Mouse (Mus musculus) neural tube, embryonic 12.5 days (tissue): ENCODE results near the gene Thada. TPM values are rescaled to one million over a fixed set of nuclear protein-coding genes. Genes with fewer than 3 reads are reported as not detected.

Source experiments
- ATAC-seq: fragments of 200-750 bp; cut with Nextera tagmentation; 2 replicates; pipeline ENCODE4 v1.8.0; 2017; ENCODE audit warnings: low read depth, mild to moderate bottlenecking, moderate TSS enrichment, moderate library complexity; ENCODE audit not compliant: low FRiP score
- H3K27ac ChIP-seq: fragments of 300-500 bp; sonication (generic); 2 replicates; pipeline ENCODE4 v1.5.1; 2016
- H3K27me3 ChIP-seq: fragments of 300-500 bp; sonication (generic); replicated peaks from 2 replicates; pipeline ENCODE4 v1.6.1; 2016; ENCODE audit warnings: mild to moderate bottlenecking
- H3K36me3 ChIP-seq: fragments of 300-500 bp; sonication (generic); 2 replicates; pipeline ENCODE4 v1.6.1; 2016; ENCODE audit warnings: mild to moderate bottlenecking
- H3K4me1 ChIP-seq: fragments of 300-500 bp; sonication (generic); 2 replicates; pipeline ENCODE4 v1.6.1; 2016
- H3K4me2 ChIP-seq: fragments of 300-500 bp; sonication (generic); replicated peaks from 2 replicates; pipeline ENCODE4 v1.6.1; 2016; ENCODE audit warnings: mild to moderate bottlenecking
- H3K4me3 ChIP-seq: fragments of 300-500 bp; sonication (generic); 2 replicates; pipeline ENCODE4 v1.5.1; 2016
- H3K9ac ChIP-seq: fragments of 300-500 bp; sonication (generic); 2 replicates; pipeline ENCODE4 v1.6.1; 2016; ENCODE audit warnings: mild to moderate bottlenecking
- H3K9me3 ChIP-seq: fragments of 300-500 bp; sonication (generic); 2 replicates; pipeline ENCODE4 v1.6.1; 2016; ENCODE audit warnings: mild to moderate bottlenecking
- WGBS: fragments of 180-500 bp; shearing (Covaris S2); methylation state at CpG from one replicate; pipeline ENCODE4 v1.1.7; 2016; 5-methylcytosine and 5-hydroxymethylcytosine counted together
- polyA plus RNA-seq: library from polyadenylated mRNA; unstranded; fragments of >200 nt; fragmentation: Nextera tagmentation; extraction: Ambion mirVana; gene quantifications from 2 replicates; pipeline ENCODE4 v1.2.1, GENCODE M21; 2016

Thada gene
- polyA plus RNA-seq, 1 experiment from 2014 or later, result 9.2 TPM

GRCm38 (mm10) chr17:84365006-84365716 is 100.8 kb downstream of the Thada start:
- Histone ChIP-seq H3K9me3 (no peaks in the 10 kb centered on the region), H3K4me3 (no peak overlapping the region), H3K27me3 (no peaks in the 10 kb centered on the region), H3K27ac (peak overlapping the region; percentile 59), H3K4me1 (peaks cover 26% of the 10 kb centered on the region), H3K4me2 (no peak overlapping the region), H3K36me3 (no peaks in the 10 kb centered on the region), H3K9ac (no peak overlapping the region)
- no peak for ATAC-seq
- 56% methylated on average over 9 of the region's 9 CpGs for WGBS

GRCm38 (mm10) chr17:84363444-84363843 is 102.6 kb downstream of the Thada start:
- no peak for ATAC-seq
- peaks cover 29% of the 10 kb centered on the region for H3K4me1 ChIP-seq
- H3K27ac ChIP-seq, result no peak overlapping the region
- H3K4me3 ChIP-seq, result no peak overlapping the region
- no peaks in the 10 kb centered on the region; the same call in 1 of the 2 replicates for H3K36me3 ChIP-seq
- H3K9me3 ChIP-seq, result no peaks in the 10 kb centered on the region
- WGBS, result 38% methylated on average over 2 of the region's 2 CpGs
- no peak overlapping the region for H3K9ac ChIP-seq
- no peak overlapping the region for H3K4me2 ChIP-seq
- no peaks in the 10 kb centered on the region for H3K27me3 ChIP-seq

GRCm38 (mm10) chr17:84362581-84363286 is 103.3 kb downstream of the Thada start:
- H3K27me3 ChIP-seq, result no peaks in the 10 kb centered on the region
- H3K9ac ChIP-seq, result no peak overlapping the region
- peaks cover 29% of the 10 kb centered on the region for H3K4me1 ChIP-seq
- 87% methylated on average over 13 of the region's 13 CpGs for WGBS
- no peak for ATAC-seq
- no peak overlapping the region for H3K4me2 ChIP-seq
- no peak overlapping the region for H3K27ac ChIP-seq
- no peak overlapping the region for H3K4me3 ChIP-seq
- H3K9me3 ChIP-seq, result no peaks in the 10 kb centered on the region
- peaks cover 3% of the 10 kb centered on the region; the same call in 1 of the 2 replicates for H3K36me3 ChIP-seq

GRCm38 (mm10) chr17:84361006-84361405 is 105.0 kb downstream of the Thada start:
- Histone ChIP-seq H3K4me2 (no peak overlapping the region), H3K9me3 (no peaks in the 10 kb centered on the region), H3K9ac (no peak overlapping the region), H3K4me3 (no peak overlapping the region), H3K4me1 (peaks cover 28% of the 10 kb centered on the region), H3K27ac (no peak overlapping the region), H3K27me3 (no peaks in the 10 kb centered on the region), H3K36me3 (peaks cover 4% of the 10 kb centered on the region; the same call in 1 of the 2 replicates)
- 88% methylated on average over 1 of the region's 1 CpGs for WGBS
- ATAC-seq, result no peak

- Histone ChIP-seq H3K4me1 (peaks cover 20% of the 10 kb centered on the region; the same call in 1 of the 2 replicates), H3K36me3 (peaks cover 4% of the 10 kb centered on the region; the same call in 1 of the 2 replicates)
- no peak for ATAC-seq
Observed at GRCm38 (mm10) chr17:84359810-84360209, 106.2 kb downstream of the Thada start.

GRCm38 (mm10) chr17:84358951-84359644 is 106.9 kb downstream of the Thada start:
- no peak for ATAC-seq
- Histone ChIP-seq H3K4me2 (no peak overlapping the region), H3K27ac (no peak overlapping the region), H3K9me3 (no peaks in the 10 kb centered on the region), H3K4me1 (peaks cover 13% of the 10 kb centered on the region; the same call in 1 of the 2 replicates), H3K36me3 (peaks cover 4% of the 10 kb centered on the region; the same call in 1 of the 2 replicates), H3K9ac (no peak overlapping the region), H3K4me3 (no peak overlapping the region), H3K27me3 (no peaks in the 10 kb centered on the region)
- 93% methylated on average over 10 of the region's 10 CpGs for WGBS

More at GRCm38 (mm10) chr17:84359810-84360209, 106.2 kb downstream of the Thada start:
- Histone ChIP-seq H3K9ac (no peak overlapping the region), H3K9me3 (no peaks in the 10 kb centered on the region), H3K27me3 (no peaks in the 10 kb centered on the region), H3K4me2 (no peak overlapping the region), H3K27ac (no peak overlapping the region), H3K4me3 (no peak overlapping the region)
- 61% methylated on average over 7 of the region's 7 CpGs for WGBS

DNA sequence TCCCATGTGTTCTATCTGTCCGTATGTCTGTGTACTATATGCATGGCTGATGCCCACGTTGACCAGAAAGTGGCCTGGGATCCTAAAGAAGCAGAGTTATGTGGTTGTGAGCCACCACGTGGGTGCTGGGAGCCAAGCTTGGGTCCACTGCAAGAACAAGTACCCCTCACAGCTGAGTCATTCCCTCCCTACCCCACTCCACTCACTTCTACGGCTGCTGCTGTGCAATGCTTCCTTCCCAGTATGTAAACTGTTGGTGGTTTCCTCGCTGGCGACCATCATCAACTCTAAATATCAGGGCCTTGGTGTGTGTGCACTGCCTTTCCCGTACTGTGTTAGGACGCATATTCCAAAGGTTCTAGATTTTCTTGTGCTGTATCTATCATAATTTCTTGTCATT is 108.2 kb downstream of the Thada start:
- no peak for ATAC-seq
- Histone ChIP-seq H3K4me3 (no peak overlapping the region), H3K36me3 (peaks cover 4% of the 10 kb centered on the region; the same call in 1 of the 2 replicates), H3K27ac (no peak overlapping the region), H3K4me1 (0 out of 2 replicates have a peak, but pooled peaks cover 3% of the 10 kb centered on the region), H3K27me3 (no peaks in the 10 kb centered on the region), H3K4me2 (no peak overlapping the region), H3K9me3 (no peaks in the 10 kb centered on the region), H3K9ac (no peak overlapping the region)
- 91% methylated on average over 8 of the region's 8 CpGs for WGBS

GRCm38 (mm10) chr17:84356056-84356887 is 109.7 kb downstream of the Thada start:
- Histone ChIP-seq H3K9ac (no peak overlapping the region), H3K36me3 (peaks cover 4% of the 10 kb centered on the region; the same call in 1 of the 2 replicates), H3K9me3 (no peaks in the 10 kb centered on the region), H3K4me3 (no peak overlapping the region), H3K4me2 (no peak overlapping the region), H3K27ac (no peak overlapping the region), H3K27me3 (no peaks in the 10 kb centered on the region), H3K4me1 (peaks cover 9% of the 10 kb centered on the region)
- ATAC-seq, result no peak
- 62% methylated on average over 8 of the region's 8 CpGs for WGBS

DNA sequence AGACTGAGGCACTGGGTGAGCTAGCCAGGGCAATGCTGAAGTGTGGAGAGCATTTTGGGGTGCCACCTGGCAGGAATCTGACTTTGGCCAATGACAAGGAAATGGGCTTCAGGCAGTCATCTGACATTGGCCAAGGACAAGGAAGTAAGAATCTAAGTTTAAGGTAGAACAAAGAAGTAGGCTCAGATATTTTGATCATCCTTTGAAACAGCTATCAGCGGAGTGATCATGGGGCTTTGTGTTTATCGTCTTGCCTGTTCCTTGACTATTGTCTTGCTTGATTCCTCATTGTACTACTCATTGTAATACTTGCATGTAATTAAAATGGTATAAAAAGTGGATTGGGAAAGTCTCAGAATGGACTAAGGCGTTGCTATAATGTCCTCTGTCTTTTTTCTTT is 111.0 kb downstream of the Thada start:
- Histone ChIP-seq H3K4me3 (no peak overlapping the region), H3K27ac (no peak overlapping the region), H3K9ac (no peak overlapping the region), H3K36me3 (peaks cover 4% of the 10 kb centered on the region; the same call in 1 of the 2 replicates), H3K9me3 (no peaks in the 10 kb centered on the region), H3K27me3 (no peaks in the 10 kb centered on the region), H3K4me1 (peaks cover 14% of the 10 kb centered on the region), H3K4me2 (no peak overlapping the region)
- ATAC-seq, result no peak
- 94% methylated on average over 3 of the region's 3 CpGs for WGBS

DNA sequence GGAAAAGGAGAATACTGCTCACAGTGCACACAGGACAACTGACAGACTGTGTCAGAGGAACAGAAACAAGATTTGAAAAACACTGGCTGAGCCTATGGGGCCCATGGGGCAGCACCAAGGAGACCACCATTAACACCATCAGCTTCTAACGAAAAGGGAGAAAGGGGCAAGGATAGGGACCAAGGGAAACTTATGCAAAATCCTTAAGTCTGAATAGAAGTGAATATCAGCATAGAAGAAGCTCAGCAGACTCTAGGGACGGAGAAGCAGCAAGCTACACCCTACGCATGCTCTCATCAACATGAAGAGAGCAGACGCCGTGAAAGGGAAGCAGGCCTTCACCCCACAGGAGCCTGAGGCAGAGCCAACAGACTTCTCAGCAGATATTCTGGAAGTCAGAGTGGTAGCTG is 112.1 kb downstream of the Thada start:
- Histone ChIP-seq H3K36me3 (peaks cover 6% of the 10 kb centered on the region; the same call in 1 of the 2 replicates), H3K4me2 (no peak overlapping the region), H3K4me3 (no peak overlapping the region), H3K27me3 (no peaks in the 10 kb centered on the region), H3K9me3 (no peaks in the 10 kb centered on the region), H3K27ac (no peak overlapping the region), H3K9ac (no peak overlapping the region), H3K4me1 (peaks cover 12% of the 10 kb centered on the region)
- 82% methylated on average over 5 of the region's 5 CpGs for WGBS
- ATAC-seq, result no peak

DNA sequence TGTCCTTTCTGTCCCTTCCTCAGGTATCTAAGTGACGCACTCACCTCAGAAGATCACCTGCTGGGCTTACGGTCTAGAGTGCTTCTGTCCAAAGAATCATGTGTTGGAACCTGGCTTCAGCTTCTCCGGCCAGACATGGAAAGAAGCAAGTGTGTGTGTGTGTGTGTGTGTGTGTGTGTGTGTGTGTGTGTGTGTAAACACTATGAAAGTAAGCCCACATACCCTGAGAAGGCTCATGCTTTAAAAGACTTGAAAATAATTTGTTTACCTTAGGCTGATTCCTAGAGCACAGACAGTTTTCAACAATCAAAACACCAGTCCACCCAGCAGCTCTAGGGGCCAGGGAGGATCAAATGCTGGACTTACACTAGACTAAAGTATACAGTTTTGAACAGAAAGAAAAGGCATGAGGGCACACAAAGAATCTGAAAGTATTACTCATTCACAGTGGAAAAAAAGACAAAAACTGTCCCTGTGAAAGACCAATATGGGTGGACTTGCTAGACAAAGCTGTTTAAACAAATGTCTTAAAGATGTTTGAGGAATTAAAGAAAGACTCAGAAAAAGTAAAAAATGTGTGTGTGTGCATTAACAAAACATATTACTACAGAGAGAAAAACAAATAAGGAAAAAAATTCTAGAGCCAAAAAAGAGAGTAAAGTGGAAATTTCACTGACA is 112.6 kb downstream of the Thada start:
- ATAC-seq, result no peak
- H3K27ac ChIP-seq, result no peak overlapping the region
- no peaks in the 10 kb centered on the region for H3K27me3 ChIP-seq
- no peak overlapping the region for H3K4me3 ChIP-seq
- no peaks in the 10 kb centered on the region for H3K9me3 ChIP-seq
- no peak overlapping the region for H3K9ac ChIP-seq
- H3K36me3 ChIP-seq, result peaks cover 7% of the 10 kb centered on the region; the same call in 1 of the 2 replicates
- peaks cover 12% of the 10 kb centered on the region for H3K4me1 ChIP-seq
- H3K4me2 ChIP-seq, result no peak overlapping the region
- WGBS, result 91% methylated on average over 3 of the region's 3 CpGs
